18 mouse cellular contexts compared by ENCODE assay signal in the genomic region with DNA sequence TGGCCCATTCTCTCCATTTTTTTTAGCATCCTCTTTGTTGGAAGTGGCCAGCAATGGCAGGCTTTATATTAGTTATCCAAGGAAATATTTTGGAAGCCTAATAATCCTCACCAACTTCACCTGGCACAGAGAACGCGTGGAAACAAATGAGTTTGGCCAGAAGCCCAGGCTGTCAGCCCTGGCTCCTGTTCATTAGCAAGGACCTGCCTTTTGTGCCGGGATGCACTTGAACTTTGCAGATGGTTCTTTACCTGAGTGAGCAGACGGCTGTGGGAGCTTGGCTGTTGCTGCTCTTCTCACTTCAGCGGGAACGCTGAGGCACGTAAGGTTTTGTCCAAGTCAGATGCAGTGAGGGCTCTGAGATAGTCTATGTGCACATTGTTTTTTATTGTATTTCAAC.
DNase-seq lines count a peak whose midpoint lies in the region; ATAC-seq lines count a peak whose summit lies in the region.
"Had no signal": no experiment of that assay in that cellular context is flagged by ENCODE, and none has a peak within 500 bp of the region (broad histone marks: within the 10 kb centered on the region; RNA-seq: fewer than 3 reads in every experiment).

No protein-coding gene starts in this region.

- WGBS in heart, embryonic 12.5 days, result 76% methylated on average over 7 of the region's 7 CpGs

- no peak overlapping the region for H3K4me3 ChIP-seq in heart, embryonic 12.5 days
- H3K4me3 ChIP-seq: embryonic facial prominence, embryonic 15.5 days; forebrain, embryonic 12.5 days; liver, embryonic 13.5 days; neural tube, embryonic 13.5 days had no signal

- no peaks in the 10 kb centered on the region for H3K36me3 ChIP-seq in heart, embryonic 12.5 days
- H3K36me3 ChIP-seq: embryonic facial prominence, embryonic 15.5 days; forebrain, embryonic 12.5 days; liver, embryonic 13.5 days; neural tube, embryonic 13.5 days had no signal

- H3K9ac ChIP-seq in heart, embryonic 12.5 days, result no peak overlapping the region
- H3K9ac ChIP-seq: embryonic facial prominence, embryonic 15.5 days; forebrain, embryonic 12.5 days; liver, embryonic 13.5 days; neural tube, embryonic 13.5 days had no signal

- no peaks in the 10 kb centered on the region for H3K9me3 ChIP-seq in heart, embryonic 12.5 days (replicated peaks)
- H3K9me3 ChIP-seq: embryonic facial prominence, embryonic 15.5 days; forebrain, embryonic 12.5 days; liver, embryonic 13.5 days; neural tube, embryonic 13.5 days had no signal

- H3K4me2 ChIP-seq in heart, embryonic 12.5 days, result no peak overlapping the region
- H3K4me2 ChIP-seq: embryonic facial prominence, embryonic 15.5 days; forebrain, embryonic 12.5 days; liver, embryonic 13.5 days; neural tube, embryonic 13.5 days had no signal

- peaks cover 12% of the 10 kb centered on the region for H3K4me1 ChIP-seq in heart, embryonic 12.5 days (replicated peaks)
- H3K4me1 ChIP-seq: embryonic facial prominence, embryonic 15.5 days; forebrain, embryonic 12.5 days; liver, embryonic 13.5 days; neural tube, embryonic 13.5 days had no signal

- no peaks in the 10 kb centered on the region for H3K27me3 ChIP-seq in heart, embryonic 12.5 days (replicated peaks)
- H3K27me3 ChIP-seq: embryonic facial prominence, embryonic 15.5 days; forebrain, embryonic 12.5 days; liver, embryonic 13.5 days had no signal

- ATAC-seq in heart, embryonic 12.5 days (ENCODE audit: insufficient number of reproducible peaks, low FRiP score), result no peak

- peak; percentile 5 for DNase-seq in heart, adult 11 months
- peak; percentile 3 for DNase-seq in kidney, adult 9 months
- DNase-seq in kidney, postnatal 10 days, result no peak
- DNase-seq in brain, adult 2 months (ENCODE audit: low read depth, low spot score), result peak; percentile 96
- DNase-seq in cerebellum, adult 8-10 months, result peak; percentile 84
- no peak for DNase-seq in thymus, postnatal 0 days (ENCODE audit: low spot score)
- no peak for DNase-seq in embryo, embryonic 10 days (ENCODE audit: low spot score)
- DNase-seq: adrenal gland, postnatal 36 days; kidney, postnatal 4 days; layer of hippocampus, postnatal 36 days; liver, embryonic 13.5 days; right cerebral cortex, adult 18-20 months; spleen, adult 18-20 months; thymus, postnatal 4 days had no signal

- H3K27ac ChIP-seq in heart, embryonic 12.5 days (ENCODE audit: poor library complexity, severe bottlenecking), result no peak overlapping the region
- H3K27ac ChIP-seq: embryonic facial prominence, embryonic 15.5 days; forebrain, embryonic 12.5 days; liver, embryonic 13.5 days; neural tube, embryonic 13.5 days had no signal

Comparison
In these comparisons a context has a peak if more than half of its experiments do, and no peak if none do; other contexts are left out.
1. DNase-seq: peak in heart, adult 11 months (single experiment), kidney, adult 9 months (single experiment), brain, adult 2 months (single experiment) and cerebellum, adult 8-10 months (single experiment); none in kidney, postnatal 10 days (single experiment), thymus, postnatal 0 days (single experiment) and embryo, embryonic 10 days (single experiment).